Mouse (Mus musculus) hindbrain, embryonic 11.5 days (tissue): ENCODE results near the gene Trim7. TPM values are rescaled to one million over a fixed set of nuclear protein-coding genes. Genes with fewer than 3 reads are reported as not detected.
"Not testable (repeated sequence)": the region's sequence is repeated elsewhere in the genome, so short reads cannot be mapped to it uniquely, and the experiment has no call there.

Experiments
- ATAC-seq: fragments of 200-750 bp; cut with Nextera tagmentation; 2 replicates; pipeline ENCODE4 v1.8.0; 2017; ENCODE audit warnings: mild to moderate bottlenecking, moderate TSS enrichment, moderate library complexity; ENCODE audit not compliant: low FRiP score
- DNase-seq: peaks from one replicate; pipeline ENCODE4 v3.0.0-alpha.2; 2015; ENCODE audit warnings: low spot score
- H3K27ac ChIP-seq: fragments of 300-500 bp; sonication (generic); 2 replicates; pipeline ENCODE4 v1.5.1; 2014; ENCODE audit warnings: mild to moderate bottlenecking, low read depth, low read length
- H3K27me3 ChIP-seq: fragments of 300-500 bp; sonication (generic); 2 replicates; pipeline ENCODE4 v1.6.1; 2014; ENCODE audit warnings: mild to moderate bottlenecking, low read length, moderate library complexity, mixed read lengths; ENCODE audit not compliant: control insufficient read depth, insufficient read depth
- H3K36me3 ChIP-seq: fragments of 300-500 bp; sonication (generic); 2 replicates; pipeline ENCODE4 v1.6.1; 2014; ENCODE audit warnings: mild to moderate bottlenecking, low read length, moderate library complexity, mixed read lengths; ENCODE audit not compliant: control insufficient read depth, insufficient read depth
- H3K4me1 ChIP-seq: fragments of 300-500 bp; sonication (generic); replicated peaks from 2 replicates; pipeline ENCODE4 v1.6.1; 2014; ENCODE audit warnings: low read length, mixed read lengths; ENCODE audit not compliant: control insufficient read depth, insufficient read depth
- H3K4me2 ChIP-seq: fragments of 300-500 bp; sonication (generic); replicated peaks from 2 replicates; pipeline ENCODE4 v1.6.1; 2014; ENCODE audit warnings: mild to moderate bottlenecking, low read depth, low read length
- H3K4me3 ChIP-seq: fragments of 300-500 bp; sonication (generic); 2 replicates; pipeline ENCODE4 v1.5.1; 2014; ENCODE audit warnings: low read depth, low read length
- H3K9ac ChIP-seq: fragments of 300-500 bp; sonication (generic); 2 replicates; pipeline ENCODE4 v1.6.1; 2014; ENCODE audit warnings: low read depth, low read length
- H3K9me3 ChIP-seq: fragments of 300-500 bp; sonication (generic); 2 replicates; pipeline ENCODE4 v1.6.1; 2016; ENCODE audit warnings: low read length; ENCODE audit not compliant: control insufficient read depth
- WGBS: fragments of 180-500 bp; shearing (Covaris S2); extraction: QIAGEN DNeasy Blood & Tissue Kit; methylation state at CpG from one replicate; pipeline ENCODE4 v1.1.7; 2014; 5-methylcytosine and 5-hydroxymethylcytosine counted together
- polyA plus RNA-seq: library from polyadenylated mRNA; unstranded; fragments of >200 nt; fragmentation: Nextera tagmentation; extraction: Ambion mirVana; gene quantifications from 2 replicates; pipeline ENCODE4 v1.2.1, GENCODE M21; 2014

Gene Trim7
- polyA plus RNA-seq, 1 experiment from 2014 or later: 0.56 TPM

DNA sequence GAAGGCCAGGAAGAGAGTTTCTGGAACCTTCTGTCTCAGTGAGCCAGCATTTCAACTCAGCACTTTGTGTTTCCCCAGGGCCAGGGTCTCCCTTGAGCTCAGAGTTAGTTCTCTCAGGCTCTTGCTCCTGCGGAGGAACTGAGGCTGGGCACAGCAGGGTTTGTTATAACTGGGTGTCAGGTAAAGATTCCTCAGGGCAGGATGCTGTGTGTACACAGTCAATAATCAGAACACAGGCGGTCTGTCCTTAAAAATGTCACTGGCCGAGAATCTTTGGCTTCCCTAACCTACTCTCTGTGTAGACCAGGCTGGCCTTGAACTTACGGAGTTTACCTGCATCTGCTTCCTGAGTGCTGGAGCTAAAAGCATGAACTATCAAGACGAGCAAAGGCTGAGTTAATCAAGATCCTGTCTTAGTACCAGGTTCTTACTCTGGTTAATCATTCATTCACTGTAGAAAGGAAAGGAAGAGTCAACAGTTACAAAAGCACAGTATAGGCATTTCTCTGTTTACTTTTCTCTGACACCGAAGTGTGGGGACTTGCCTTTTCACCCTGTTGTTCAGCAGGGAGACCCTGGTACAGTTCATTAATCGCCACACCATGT lies 46.9 kb downstream of the Trim7 start:
- 79% methylated on average over 7 of the region's 7 CpGs for WGBS
- Histone ChIP-seq H3K27ac (no peak overlapping the region), H3K4me1 (no peaks in the 10 kb centered on the region)

DNA sequence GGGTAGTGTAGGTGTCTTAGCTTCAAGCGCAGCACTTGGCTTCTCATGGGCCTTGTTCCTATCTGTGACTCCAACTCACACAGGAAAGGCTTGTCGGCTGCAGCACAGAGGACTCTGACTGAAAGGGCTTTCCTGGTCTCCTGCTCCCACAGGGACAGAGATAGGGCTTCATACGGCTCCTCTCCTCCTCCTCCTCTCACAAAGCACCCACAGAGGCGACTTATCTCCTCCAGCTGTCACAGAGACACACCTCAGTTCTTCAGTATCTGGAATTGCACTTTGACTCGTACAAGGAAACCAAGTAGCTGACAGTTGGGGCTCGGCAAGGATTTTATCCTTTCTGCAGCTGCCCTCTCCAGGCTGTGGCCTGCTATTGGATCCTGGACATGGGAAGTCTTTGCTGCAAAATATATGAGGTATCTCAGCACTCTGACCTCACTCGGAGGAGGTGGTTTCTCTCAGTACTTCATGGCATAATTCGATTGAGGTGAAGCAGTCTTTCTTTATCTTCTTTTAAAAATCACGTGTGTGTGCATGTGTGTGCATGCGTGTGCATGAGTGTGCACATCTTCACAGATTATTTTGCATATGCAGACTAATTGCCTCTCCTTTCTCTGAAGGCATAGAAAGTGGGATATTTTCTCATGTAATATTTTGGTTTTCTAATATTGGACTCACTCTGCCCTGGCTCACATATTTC lies 47.8 kb downstream of the Trim7 start:
- no peaks in the 10 kb centered on the region for H3K4me1 ChIP-seq
- H3K9me3 ChIP-seq: no peaks in the 10 kb centered on the region
- WGBS: 70% methylated on average over 10 of the region's 10 CpGs
- DNase-seq: no peak
- no peak for ATAC-seq
- no peak overlapping the region for H3K4me2 ChIP-seq
- H3K27me3 ChIP-seq: no peaks in the 10 kb centered on the region
- H3K27ac ChIP-seq: no peak overlapping the region
- no peaks in the 10 kb centered on the region for H3K36me3 ChIP-seq
- H3K4me3 ChIP-seq: no peak overlapping the region
- H3K9ac ChIP-seq: no peak overlapping the region

More for the DNA sequence above, 46.9 kb downstream of the Trim7 start:
- no peak overlapping the region for H3K9ac ChIP-seq
- DNase-seq (no peak), ATAC-seq (no peak)
- no peaks in the 10 kb centered on the region for H3K9me3 ChIP-seq
- no peak overlapping the region for H3K4me3 ChIP-seq
- H3K27me3 ChIP-seq: no peaks in the 10 kb centered on the region
- no peaks in the 10 kb centered on the region for H3K36me3 ChIP-seq
- no peak overlapping the region for H3K4me2 ChIP-seq

DNA sequence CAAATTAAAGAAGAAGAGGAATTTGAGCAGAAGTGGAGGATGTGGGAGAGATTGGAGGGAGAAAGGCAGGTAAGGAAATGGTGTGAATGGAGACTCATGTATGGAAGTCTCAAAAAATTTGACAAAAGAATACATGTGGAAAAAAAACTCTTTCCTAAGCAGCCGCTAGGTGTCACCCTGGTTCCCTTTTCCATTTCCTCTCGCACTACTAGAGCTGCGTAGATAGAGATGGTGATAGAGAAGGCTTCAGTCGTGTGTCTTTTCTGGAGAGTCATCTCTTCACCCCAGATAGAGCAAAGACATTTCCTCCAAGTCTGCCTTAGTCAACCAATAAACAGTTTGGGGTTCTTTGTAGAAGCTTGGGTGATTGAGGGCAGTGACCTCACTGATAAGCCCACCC lies 48.5 kb downstream of the Trim7 start:
- no peaks in the 10 kb centered on the region for H3K4me1 ChIP-seq
- 3% methylated on average over 4 of the region's 4 CpGs for WGBS
- no peaks in the 10 kb centered on the region for H3K9me3 ChIP-seq
- H3K27ac ChIP-seq: no peak overlapping the region
- H3K9ac ChIP-seq: no peak overlapping the region
- no peaks in the 10 kb centered on the region for H3K36me3 ChIP-seq
- peak; percentile 73 for DNase-seq
- no peak overlapping the region for H3K4me2 ChIP-seq
- no peaks in the 10 kb centered on the region for H3K27me3 ChIP-seq
- peak; percentile 25; the same call in 1 of the 2 replicates for ATAC-seq
- H3K4me3 ChIP-seq: no peak overlapping the region

- not testable (repeated sequence) for H3K4me3 ChIP-seq, H3K9me3 ChIP-seq, ATAC-seq, H3K27me3 ChIP-seq, H3K9ac ChIP-seq, DNase-seq, H3K4me2 ChIP-seq, H3K27ac ChIP-seq, H3K36me3 ChIP-seq, H3K4me1 ChIP-seq
- WGBS: 80% methylated on average over 1 of the region's 1 CpGs
Observed at GRCm38 (mm10) chr11:48875343-48875837, 49.5 kb downstream of the Trim7 start.

DNA sequence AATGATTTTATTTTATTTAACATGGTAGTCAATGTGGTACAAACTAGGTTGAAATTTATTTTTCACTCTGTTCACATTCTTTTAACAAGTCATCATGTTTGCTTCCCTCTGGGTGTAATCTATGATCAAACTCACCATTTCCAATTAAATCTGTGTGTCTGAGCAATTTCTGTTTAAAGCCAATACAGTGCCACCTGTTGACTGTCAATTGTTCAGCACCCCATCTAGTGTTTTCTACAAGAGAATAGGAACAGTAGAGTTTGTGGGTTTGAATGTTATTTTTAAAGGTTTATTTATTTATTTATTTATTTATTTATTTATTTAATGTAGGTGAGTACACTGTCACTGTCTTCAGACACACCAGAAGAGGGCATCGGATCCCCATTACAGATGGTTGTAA lies 50.7 kb downstream of the Trim7 start:
- H3K4me3 ChIP-seq: no peak overlapping the region
- DNase-seq (no peak), ATAC-seq (no peak)
- no peak overlapping the region for H3K27ac ChIP-seq
- no peaks in the 10 kb centered on the region for H3K36me3 ChIP-seq
- WGBS: 93% methylated on average over 1 of the region's 1 CpGs
- H3K4me2 ChIP-seq: no peak overlapping the region
- no peaks in the 10 kb centered on the region for H3K27me3 ChIP-seq
- no peak overlapping the region for H3K9ac ChIP-seq
- no peaks in the 10 kb centered on the region for H3K4me1 ChIP-seq
- H3K9me3 ChIP-seq: no peaks in the 10 kb centered on the region

- Histone ChIP-seq H3K4me3 (no peak overlapping the region), H3K36me3 (no peaks in the 10 kb centered on the region), H3K9me3 (no peaks in the 10 kb centered on the region), H3K9ac (no peak overlapping the region), H3K27me3 (no peaks in the 10 kb centered on the region), H3K4me2 (no peak overlapping the region), H3K27ac (no peak overlapping the region), H3K4me1 (no peaks in the 10 kb centered on the region)
- 82% methylated on average over 2 of the region's 2 CpGs for WGBS
- ATAC-seq (no peak), DNase-seq (no peak)
Observed at GRCm38 (mm10) chr11:48898812-48899431, 73.0 kb downstream of the Trim7 start.

DNA sequence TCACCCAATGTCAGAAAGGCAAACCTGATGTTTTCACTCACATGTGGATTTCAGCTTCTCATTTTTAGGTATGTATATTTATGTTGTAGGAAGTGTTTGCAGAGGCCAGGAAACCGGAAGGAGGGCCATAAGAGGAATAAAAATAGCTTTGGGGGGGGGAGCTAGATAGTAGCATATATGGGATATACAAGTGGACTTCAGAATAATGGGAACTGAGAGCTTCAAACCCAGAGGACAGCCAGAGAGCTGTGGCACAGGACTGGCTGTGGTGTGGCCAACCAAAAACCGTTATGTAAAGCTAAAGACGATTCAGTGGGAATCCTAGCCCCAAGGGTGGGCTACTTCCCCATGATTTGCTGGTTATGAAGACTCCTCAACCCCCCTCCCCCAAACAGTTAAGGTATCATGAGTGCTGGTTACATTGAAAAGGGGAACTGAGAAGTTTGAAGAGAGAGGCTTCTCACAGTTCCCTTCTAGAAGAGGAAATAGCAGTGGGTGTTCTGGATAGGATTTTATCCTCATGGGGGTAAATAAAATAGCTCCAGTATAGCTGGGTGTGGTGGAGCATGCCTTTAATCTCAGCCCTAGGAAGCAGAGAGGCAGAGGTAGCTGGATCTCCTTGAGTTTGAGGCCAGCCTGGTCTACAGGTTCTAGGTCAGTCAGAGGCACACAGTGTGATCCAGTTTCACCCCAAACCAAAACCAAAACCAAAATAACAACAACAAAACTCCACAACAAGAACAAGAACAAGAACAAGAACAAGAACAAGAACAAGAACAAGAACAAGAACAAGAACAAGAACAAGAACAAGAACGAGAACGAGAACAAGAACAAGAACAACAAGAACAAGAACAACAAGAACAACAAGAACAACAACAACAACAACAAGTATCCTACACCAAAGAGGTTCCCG lies 75.0 kb downstream of the Trim7 start:
- 78% methylated on average over 6 of the region's 6 CpGs for WGBS
- not testable (repeated sequence) for H3K27me3 ChIP-seq, ATAC-seq

GRCm38 (mm10) chr11:48901567-48901930 lies 75.6 kb downstream of the Trim7 start:
- H3K27me3 ChIP-seq, DNase-seq, H3K9ac ChIP-seq, H3K4me2 ChIP-seq, H3K4me1 ChIP-seq, H3K9me3 ChIP-seq, H3K36me3 ChIP-seq, ATAC-seq, H3K4me3 ChIP-seq, H3K27ac ChIP-seq: not testable (repeated sequence)
- 88% methylated on average over 1 of the region's 1 CpGs for WGBS

More for the DNA sequence above, 75.0 kb downstream of the Trim7 start:
- H3K36me3 ChIP-seq, H3K9ac ChIP-seq, H3K9me3 ChIP-seq, H3K27ac ChIP-seq, DNase-seq, H3K4me2 ChIP-seq, H3K4me1 ChIP-seq, H3K4me3 ChIP-seq: not testable (repeated sequence)
